Mouse (Mus musculus): ENCODE data around the gene Sowaha.

Gene Sowaha

DNA sequence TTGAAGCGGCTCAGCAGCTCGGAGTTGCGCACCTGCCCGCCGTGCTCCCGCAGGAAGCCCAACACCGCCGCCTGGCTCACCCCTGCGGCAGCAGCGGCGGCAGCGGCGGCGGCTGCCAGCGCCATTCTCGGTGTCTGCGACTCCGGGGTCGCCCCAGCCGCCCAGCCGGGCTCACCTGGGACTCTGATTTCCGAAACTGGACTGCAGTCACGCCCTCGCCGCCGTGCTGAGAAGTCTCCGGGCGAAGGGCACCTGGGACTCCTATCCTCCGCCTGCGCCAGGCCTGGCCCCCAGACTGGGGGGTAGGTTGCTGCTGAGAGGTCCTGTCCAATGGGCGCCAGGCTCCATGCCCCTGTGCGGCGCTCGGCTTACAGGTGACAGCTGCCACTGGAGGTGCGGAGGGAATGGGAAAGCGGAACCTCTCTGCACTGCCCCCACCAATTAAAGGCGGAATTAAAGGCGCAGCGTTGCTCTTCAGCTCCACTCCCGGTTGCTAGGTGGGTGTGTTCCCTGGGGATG is at the start of gene Sowaha, which contains the start of gene Gm9945:
Gene Sowaha, minus strand, starts transcription at position 492 of the 519 bp plus-strand sequence.
Gene Gm9945, plus strand, starts transcription at position 384 of the 519 bp plus-strand sequence.
- DNase-seq (ENCODE audit: low read depth, low spot score), result peak; percentile 95

DNA sequence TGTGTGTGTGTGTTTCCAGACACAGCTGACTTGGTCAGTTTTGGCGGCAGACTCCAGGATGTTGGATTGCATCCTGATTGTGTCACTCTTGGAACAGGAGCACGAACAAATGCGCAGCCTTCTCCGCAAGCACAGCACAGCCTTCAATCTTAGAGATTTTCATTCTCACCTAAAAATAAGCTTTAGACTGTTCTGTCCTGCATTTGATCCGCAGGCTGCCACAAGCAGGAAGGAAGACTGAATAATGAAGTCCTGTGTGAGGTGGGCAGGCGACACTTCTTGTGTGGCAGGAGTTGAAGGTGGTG is 49.1 kb upstream of the Sowaha start:
- DNase-seq (ENCODE audit: low read depth, low spot score), result peak; percentile 97

DNA sequence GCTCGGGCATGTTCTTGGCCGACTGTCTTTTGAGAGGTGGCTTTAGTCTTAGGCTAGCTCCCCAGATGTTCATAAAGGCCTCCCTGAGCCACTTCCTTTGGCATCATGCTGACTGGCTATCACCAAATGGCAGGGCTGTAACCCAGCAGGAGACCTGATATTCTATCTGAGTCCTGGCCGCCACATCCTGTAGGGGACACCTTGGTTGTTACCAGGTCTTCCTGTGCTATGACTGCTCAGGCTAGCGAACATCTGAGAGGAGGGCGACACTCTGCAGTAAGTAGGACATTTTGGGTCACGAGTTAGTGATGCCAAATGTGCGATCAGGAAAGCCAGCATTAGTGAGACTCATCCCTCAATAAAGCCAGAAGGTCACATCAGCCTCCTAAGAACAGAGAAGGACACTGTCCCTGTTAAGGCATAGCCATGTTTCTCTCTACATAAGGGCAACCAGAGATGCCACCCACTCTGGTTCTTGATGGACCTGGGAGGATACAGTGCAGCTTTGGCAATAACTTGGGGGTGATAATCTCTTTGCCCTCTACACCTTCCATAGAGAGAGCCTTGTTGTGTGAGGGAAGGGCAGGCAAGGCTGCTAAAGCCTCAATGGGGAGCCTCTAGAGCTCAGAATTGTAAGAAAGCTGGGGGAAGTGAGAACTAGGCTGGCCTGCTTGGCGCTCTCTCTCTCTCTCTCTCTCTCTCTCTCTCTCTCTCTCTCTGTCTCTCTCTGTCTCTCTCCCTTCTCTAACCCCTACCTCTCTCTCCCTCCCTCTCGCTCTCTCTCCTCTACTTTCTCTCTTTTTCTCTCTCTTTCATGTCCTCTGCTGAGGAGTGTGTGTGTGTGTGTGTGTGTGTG is 48.6 kb upstream of the Sowaha start:
- peak; percentile 56 for DNase-seq (ENCODE audit: low read depth, low spot score)

DNA sequence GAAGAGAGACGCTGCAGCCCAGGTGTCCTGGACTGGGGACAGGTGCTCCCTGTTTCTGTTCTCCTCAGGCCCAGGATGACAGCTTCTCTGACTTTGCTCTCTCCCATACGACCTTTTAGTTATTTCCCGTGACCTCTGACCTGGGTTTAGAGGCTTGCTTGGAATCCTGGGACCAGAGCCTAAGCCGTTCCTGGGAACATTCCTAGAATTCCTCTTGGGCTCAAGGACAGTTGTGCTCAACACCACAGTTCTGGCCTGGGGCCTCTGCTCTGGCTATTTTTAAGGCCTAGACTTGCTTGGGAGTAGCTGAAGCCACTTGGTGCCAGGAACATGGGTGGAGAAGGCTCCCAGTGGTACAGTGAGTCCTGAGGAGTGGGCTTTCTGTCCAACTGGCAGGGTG is 45.4 kb upstream of the Sowaha start:
- DNase-seq (ENCODE audit: low read depth, low spot score), result no peak

DNA sequence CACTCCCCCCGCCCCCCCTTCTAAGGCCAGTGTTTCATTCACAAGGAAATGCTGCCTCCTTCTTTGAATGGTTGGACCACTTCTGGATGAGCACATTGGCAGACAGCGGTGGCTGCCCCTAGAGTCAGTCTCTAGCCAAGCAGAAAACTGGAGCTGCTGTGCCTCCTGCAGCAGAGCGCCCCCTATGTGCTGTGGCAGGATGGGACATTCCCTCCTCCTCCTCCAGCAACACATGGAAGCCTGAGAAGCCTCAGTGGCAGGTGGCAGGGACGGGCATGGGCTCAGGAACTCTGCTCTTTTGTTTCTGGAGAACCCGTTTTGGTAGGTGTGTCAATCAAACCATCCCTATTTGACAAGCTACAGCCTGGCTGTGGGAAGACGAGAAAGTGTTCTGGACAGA is 44.8 kb upstream of the Sowaha start:
- DNase-seq (ENCODE audit: low read depth, low spot score), result peak; percentile 64

DNA sequence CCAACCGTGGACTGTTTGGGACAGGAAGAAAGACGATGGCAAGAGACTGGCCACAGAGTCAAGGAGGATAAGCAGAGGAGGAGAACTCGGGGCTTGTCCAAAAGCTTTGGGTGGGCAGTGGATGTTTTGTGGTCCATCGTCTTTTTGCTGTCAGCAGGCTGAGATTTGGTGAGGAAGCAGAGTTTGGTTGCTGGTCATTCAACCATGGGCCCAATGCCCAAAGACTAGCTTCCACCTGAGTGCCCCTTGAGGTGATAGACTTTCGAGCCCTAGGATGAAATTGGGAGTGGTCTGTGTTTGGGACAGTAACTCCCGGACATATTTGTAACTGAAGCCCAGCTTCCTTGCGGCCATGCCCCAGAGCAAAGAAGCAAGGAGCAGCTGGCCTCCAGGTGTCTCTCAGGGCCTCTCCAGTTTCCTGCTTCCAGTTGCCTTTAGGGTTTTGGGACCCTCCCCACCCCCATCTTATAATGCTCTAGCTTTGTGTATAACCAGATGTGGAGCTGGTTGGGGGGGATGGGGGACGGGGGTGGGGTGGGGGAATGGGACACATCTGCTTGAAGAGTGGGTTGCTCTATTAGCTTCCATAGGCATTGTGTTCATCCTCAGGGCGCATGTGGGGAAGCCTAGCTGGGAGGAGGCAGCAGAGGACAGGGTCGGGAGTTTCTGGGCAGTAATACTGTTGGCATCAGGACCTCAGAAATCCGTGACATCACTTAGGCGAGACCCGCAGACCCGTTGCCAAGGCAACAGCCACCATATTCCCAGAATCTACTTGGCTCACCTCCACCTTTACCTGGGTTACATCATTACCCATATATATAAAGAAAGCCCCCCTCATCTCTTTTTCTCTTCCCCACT is 43.7 kb upstream of the Sowaha start:
- DNase-seq (ENCODE audit: low read depth, low spot score), result no peak

DNA sequence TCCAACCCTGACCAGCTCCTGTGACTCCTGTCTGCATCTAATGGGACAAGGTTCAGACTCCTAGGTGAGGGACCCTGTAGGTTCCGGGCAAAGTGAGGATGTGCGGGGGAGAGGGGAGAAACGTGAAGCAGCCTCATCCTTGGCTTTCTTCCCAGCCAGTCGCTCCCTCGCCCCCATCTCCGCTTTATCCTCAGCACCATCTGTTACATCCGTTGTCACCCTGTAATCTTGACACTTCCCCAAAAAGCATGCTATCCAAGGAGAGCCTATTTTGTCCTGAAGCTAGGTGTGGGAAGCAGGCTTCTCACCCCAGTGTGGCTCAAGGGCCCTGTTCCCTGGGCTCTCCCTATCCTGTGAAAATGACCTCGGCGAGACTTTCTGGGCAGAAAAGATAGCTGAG is 42.9 kb upstream of the Sowaha start:
- peak; percentile 97 for DNase-seq (ENCODE audit: low read depth, low spot score)

DNA sequence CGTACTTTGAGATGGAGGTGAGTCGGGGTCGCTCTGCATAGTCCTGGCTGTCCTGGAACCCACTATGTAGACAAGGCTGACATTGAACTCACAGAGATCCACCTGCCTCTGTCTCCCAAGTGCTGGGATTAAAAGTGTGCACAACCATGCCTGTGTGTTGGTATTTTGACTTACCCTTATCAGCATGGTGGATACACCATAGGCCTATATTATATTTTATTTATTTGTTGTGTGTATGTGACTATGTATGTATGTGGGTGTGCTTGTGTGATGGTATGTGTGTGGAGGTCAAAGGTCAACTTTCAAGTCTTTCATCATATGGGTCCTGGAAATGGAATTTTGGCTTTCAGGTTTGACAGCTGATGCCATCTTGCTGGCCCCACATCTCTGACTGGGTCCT is 42.3 kb upstream of the Sowaha start:
- no peak for DNase-seq (ENCODE audit: low read depth, low spot score)

DNA sequence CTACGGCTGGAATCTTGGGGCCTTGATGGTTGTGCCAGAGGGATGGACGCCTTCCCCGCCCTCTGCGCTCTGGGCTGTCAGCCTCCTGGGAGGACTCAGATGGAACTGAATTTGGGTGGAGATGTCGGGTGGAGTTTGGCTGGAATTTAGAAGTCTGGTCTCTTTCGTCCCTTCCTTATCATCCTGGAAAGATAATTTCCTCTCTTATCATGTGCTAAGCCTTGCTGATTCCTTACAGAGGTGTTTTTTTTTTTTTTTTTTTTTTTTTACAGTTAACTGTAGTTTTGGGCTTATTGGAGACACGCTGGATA is 41.7 kb upstream of the Sowaha start:
- peak; percentile 61 for DNase-seq (ENCODE audit: low read depth, low spot score)

DNA sequence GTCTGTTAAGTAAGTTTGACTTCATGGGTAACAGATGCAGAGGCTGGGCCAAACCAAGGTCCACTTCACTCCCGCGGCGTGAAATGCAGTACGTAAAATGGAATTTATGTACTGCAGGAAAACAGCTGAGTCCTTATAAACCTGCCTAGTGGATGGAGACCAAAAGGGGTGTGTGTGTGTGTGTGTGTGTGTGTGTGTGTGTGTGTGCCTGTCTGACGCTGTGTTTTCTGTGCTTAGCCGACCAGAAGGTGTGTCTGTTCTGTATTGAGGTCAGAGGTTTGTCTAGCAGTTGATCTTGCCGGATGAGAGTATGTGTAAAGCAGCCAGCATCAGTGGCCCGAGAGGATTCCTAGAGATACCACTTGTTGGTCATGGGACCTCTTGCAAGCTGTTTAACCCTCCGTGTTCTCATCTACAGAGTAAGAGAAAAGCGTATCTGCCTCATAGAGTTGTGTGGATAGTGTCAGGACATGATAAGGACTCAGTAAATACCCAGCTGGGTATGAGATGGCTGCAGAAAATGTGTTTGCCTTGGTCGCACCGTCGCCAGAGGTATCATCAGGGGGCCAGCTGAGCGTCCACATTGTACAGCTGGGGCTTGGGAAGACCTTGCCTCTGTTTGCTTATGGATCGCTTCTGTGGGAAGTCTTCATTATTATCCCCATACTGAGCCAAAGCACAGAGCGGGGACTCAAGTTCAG is 41.2 kb upstream of the Sowaha start:
- peak; percentile 84 for DNase-seq (ENCODE audit: low read depth, low spot score)

DNA sequence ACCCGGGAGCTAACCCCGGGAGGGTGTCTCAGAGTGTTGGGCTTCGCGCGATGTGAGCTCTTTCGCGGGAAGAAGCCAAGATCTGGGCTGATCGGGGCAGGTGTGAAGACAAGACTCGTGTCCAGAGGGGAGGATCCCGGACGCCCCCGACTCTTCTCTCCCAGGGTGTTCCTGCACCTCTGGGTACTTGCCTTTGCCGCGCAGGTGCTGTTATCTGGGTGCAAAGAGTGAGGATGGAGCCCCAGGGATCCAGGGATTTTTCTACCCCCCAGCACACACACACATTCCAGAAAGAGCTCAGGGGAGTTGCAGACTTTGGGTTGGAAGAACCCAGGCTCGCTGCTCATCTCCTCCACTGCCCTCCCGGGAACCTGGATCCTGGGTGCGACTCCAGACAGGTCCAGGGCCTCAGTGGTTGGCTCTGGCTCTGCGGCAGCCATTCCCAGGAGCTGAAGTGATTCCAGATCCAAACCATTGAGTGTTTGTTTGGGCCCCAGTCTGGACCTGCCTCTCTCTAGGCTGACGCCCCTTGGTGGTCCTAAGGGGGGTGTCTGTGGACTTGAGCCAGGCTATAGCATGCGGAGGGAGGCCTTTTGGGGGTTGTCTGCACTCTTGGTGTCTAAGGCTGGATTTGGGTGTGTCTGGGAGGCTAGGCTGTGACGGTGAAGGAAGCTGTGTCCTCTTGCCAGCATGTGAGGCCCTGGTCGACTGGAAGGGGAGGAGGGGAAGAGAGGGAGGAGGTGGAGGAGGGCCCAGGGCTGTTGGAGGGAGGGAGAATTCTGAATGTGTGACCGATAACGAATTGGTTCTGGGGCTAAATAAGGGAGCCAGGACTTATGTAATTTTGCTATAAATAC is 40.3 kb upstream of the Sowaha start:
- DNase-seq (ENCODE audit: low read depth, low spot score), result peak; percentile 97

DNA sequence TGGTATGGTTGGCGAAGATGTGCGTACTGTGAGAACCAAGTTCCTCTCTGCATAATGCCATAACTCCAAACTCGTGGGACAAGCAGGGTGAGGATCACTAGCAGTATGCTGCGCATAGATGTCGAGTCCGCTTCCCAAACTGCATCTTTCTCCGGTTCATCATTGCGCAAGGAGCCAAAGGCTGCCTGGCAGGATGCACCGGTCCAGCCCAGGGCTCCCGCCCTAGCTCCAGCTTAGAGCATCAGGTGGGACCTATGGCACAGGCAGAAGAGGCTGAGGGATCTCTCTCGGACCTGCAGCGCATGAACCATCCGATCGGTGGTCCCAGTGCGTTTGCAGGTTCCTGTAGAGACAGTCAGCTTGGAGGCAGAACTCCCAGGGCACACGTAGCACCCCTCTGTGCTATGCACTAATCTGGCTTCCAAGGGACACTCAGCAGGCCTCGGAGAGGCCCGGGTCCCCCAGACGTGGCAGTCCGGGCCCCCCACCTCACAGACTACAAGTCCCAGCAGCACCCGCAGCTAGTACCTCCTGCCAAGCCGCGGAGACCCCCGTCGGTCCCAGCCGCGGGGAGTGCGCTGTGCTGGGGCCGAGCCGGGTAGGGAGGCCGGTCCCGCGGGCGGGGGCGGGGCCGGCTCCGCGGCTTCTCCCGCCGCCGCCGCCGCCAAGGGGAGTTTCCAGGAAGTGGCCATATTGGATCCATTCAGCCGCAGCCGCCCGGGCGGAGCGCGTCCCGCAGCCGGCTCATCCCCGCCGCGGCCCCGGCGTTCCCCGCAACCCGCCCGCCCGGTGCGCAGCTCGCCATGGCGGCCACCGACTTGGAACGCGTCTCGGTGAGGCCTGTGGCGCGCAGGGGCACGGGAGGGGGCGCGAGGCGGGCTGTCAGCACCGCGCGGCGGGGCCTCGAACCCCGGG is 39.4 kb upstream of the Sowaha start, which contains the start of gene Sept8:
Gene Sept8, plus strand, starts transcription at position 51 of the 915 bp plus-strand sequence.
- peak; percentile 72 for DNase-seq (ENCODE audit: low read depth, low spot score)

DNA sequence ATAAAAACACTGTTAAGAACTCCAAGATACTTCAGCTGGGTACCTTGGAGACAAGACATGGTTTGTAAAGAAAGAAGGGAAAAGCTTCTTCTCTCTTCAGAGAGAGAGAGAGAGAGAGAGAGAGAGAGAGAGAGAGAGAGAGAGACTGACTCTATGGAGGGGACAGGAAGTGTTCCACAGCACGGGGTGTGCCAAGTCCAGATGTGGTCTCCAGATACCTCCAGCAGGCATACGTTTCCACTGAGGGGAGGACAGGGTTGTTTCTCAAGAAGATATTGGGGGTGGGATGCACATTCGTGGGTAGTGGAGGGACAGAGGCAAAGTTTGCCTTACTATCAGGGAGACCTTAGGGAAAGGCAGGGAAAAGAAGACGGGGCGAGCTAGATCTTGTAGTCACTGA is 38.7 kb upstream of the Sowaha start:
- no peak for DNase-seq (ENCODE audit: low read depth, low spot score)

DNA sequence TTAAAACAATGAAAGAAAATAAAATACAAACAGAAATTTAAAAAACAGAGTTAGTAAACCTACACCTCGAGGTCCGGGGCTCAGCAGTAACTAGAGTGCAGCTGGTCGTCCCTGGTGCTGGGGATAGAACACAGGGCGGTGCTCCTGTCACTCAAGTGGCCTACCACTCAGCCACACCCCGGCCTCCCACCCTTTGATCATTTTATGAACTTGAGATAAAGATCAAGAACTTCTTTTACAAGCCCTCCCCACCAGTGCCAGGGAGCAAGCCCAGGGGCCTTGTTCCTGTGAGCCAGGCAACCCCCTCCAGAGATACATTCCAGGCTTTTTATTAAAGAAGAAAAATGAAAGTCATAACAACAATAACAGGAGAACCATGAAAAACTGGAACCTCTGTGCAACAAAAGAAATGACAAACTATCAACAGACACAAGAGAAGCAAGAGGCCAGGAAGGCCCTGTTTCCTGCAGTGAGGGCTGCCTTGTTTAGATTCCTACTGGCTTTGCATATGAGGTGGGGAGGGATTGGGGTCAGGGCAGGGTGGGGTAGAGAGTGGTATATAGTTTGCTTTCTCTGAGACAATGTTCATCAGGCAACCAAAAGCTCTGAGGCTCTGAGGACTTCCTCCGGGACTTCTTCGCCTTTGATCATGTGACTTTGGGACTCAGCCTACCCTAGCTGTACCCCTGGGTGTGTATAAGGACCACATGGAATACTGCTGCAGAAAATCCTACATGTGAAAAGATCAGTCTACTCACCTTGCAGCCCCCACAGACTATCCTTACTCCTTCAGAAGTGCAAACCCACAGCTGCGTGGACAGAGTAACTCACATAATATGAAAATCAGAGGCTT is 36.9 kb upstream of the Sowaha start:
- no peak for DNase-seq (ENCODE audit: low read depth, low spot score)

DNA sequence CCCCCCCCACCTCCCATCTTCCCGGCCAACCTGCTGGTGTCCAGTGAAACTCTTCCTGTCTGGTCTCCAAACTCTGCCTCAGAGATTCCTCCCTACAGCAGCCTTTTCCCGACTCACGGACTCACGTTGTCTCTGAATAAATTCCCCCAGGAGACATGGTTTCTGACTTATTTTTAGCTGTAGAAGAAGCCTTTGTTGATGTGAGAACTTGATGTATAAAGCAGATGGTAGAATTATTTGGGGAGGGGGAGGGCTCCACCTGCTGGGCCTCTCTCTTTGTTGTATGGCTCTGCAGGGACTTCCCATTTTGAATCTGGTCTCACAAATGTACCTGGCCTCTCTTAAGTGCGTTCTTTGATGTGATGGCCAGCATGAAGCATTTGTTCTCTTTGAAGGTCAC is 30.3 kb upstream of the Sowaha start:
- no peak for DNase-seq (ENCODE audit: low read depth, low spot score)

DNA sequence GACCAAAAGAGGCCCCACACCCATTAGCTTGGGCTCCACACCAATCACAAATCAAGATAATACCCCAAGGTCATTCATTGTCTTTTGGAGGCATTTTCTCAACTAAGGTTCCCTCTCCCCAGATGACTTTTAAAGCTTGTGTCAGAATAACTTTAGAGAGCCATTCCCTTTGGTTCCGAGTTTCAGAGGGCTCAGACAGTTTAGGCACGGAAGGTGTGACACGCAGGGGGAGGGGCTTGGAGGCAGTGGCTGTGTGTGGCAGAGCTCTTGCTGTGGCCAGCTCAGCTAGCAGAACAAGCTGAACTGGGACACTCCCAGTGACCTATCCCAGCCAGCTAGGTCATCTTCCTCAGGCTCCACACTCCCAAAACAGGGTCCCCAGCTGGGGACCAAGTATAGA is 28.5 kb upstream of the Sowaha start:
- no peak for DNase-seq (ENCODE audit: low read depth, low spot score)

DNA sequence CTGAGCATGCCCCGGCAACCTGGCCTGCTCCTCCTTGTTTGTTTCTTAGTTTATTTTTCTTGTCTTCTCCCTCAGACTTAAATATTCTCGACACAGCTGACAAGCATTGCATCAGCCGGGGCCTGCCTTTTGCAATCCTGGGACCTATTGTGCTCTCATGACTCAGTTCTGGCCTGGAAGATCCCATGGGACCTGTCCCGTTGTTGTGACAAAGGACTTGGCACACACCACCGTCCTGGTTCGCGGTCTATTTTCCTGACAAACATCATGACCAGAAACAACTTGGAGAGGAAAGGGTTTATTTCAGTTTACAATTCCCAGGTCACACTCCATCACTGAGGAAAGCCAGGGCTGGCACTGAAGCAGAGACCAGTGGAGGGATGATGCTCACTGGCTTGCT is 28.1 kb upstream of the Sowaha start:
- no peak for DNase-seq (ENCODE audit: low read depth, low spot score)

DNA sequence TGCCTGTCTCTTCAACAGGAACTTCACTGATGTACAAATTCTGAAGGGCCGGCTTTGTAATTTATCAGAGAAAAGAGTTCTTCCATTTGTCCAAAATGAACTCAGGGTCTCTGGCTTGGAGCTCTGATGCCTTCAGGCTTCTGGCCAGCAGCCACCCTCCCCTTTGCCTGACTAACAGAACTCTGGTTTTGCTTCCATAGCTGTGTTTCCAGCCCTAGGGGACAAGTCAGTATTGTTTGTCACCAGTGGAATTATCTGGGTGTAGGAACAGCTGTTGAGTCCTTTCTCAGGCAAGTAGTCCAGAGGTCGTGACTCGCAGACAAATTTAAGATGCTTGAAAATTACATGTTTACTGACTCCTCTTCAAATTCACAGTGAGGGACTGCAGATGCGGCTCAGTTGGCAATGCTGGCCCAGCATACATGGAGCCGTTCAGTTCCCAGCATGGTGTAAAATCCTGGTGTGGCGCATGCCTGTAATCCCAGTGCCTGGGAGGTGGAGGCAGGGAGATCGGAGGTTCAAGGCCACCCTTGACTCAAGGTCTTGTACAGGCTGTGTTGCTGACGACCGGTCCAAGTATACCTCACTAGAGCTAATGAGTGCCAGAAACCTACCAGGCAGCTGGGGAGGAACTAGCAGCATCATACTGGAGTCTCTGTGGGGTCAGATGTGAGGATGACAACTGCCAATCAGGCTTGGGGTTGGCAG is 27.2 kb upstream of the Sowaha start:
- DNase-seq (ENCODE audit: low read depth, low spot score), result peak; percentile 68

All from brain, adult 2 months (tissue).